Comparison of ENCODE assay signal across 26 mouse cellular contexts in genomic region chr10:62840687-62841086, GRCm38 (mm10).
"Had no signal": no experiment of that assay in that cellular context is flagged by ENCODE, and none has a peak within 500 bp of the region (broad histone marks: within the 10 kb centered on the region; RNA-seq: fewer than 3 reads in every experiment).

No protein-coding gene starts in this region.

- ATAC-seq: hindbrain, embryonic 16.5 days; intestine, embryonic 16.5 days; liver, embryonic 12.5 days had no signal

- H3K36me3 ChIP-seq: liver, embryonic 12.5 days had no signal

- H3K9me3 ChIP-seq: heart, embryonic 13.5 days; heart, embryonic 15.5 days; hindbrain, embryonic 10.5 days; hindbrain, embryonic 12.5 days; kidney, embryonic 15.5 days; limb, embryonic 13.5 days; limb, embryonic 15.5 days; liver, embryonic 12.5 days had no signal

- H3K27me3 ChIP-seq: heart, embryonic 13.5 days; heart, embryonic 15.5 days; hindbrain, embryonic 12.5 days; kidney, embryonic 15.5 days; limb, embryonic 13.5 days; limb, embryonic 15.5 days; liver, embryonic 12.5 days had no signal

- DNase-seq: gastrocnemius, postnatal 14 days; gastrocnemius, postnatal 36 days; heart, adult 11 months; heart, adult 2 months; heart, postnatal 4 days; kidney, adult 11 months; kidney, adult 2 months; kidney, adult 9 months; kidney, postnatal 14 days; kidney, postnatal 36 days; layer of hippocampus, adult 9-11 months; layer of hippocampus, postnatal 36 days; left cerebral cortex, postnatal 4 days had no signal

- H3K4me3 ChIP-seq: heart, adult 2 months; heart, embryonic 13.5 days; heart, embryonic 15.5 days; hindbrain, embryonic 10.5 days; hindbrain, embryonic 12.5 days; kidney, embryonic 15.5 days; limb, embryonic 13.5 days; limb, embryonic 15.5 days; liver, embryonic 12.5 days had no signal

- H3K4me2 ChIP-seq: heart, embryonic 11.5 days; heart, embryonic 13.5 days; heart, embryonic 15.5 days; hindbrain, embryonic 12.5 days; hindbrain, embryonic 14.5 days; kidney, embryonic 15.5 days; limb, embryonic 13.5 days; limb, embryonic 15.5 days; liver, embryonic 12.5 days had no signal

- H3K4me1 ChIP-seq: hindbrain, embryonic 12.5 days; liver, embryonic 12.5 days had no signal

- H3K9ac ChIP-seq: heart, embryonic 13.5 days; heart, embryonic 15.5 days; hindbrain, embryonic 12.5 days; hindbrain, embryonic 14.5 days; kidney, embryonic 15.5 days; limb, embryonic 13.5 days; limb, embryonic 15.5 days; liver, embryonic 12.5 days had no signal

- H3K27ac ChIP-seq: heart, adult 2 months; heart, embryonic 13.5 days; heart, embryonic 15.5 days; hindbrain, embryonic 10.5 days; hindbrain, embryonic 12.5 days; hindbrain, embryonic 14.5 days; kidney, embryonic 15.5 days; kidney, postnatal 0 days; limb, embryonic 13.5 days; limb, embryonic 15.5 days; liver, embryonic 12.5 days had no signal
